Mouse (Mus musculus) liver, postnatal 0 days (tissue): ENCODE measurements around the gene H2-DMb1. TPM values are rescaled to one million over a fixed set of nuclear protein-coding genes. Genes with fewer than 3 reads are reported as not detected.

Source experiments
- ATAC-seq: fragments of 200-750 bp; cut with Nextera tagmentation; 2 replicates; pipeline ENCODE4 v1.8.0; 2017; ENCODE audit warnings: mild to moderate bottlenecking, moderate library complexity
- DNase-seq: peaks from one replicate; pipeline ENCODE4 v3.0.0-alpha.2; 2016
- H3K27ac ChIP-seq: fragments of 300-500 bp; sonication (generic); 2 replicates; pipeline ENCODE4 v1.5.1; 2014; ENCODE audit warnings: antibody characterized with exemption, moderate library complexity, mild to moderate bottlenecking, low read depth
- H3K27me3 ChIP-seq: fragments of 300-500 bp; sonication (generic); 2 replicates; pipeline ENCODE4 v1.6.1; 2014; ENCODE audit warnings: low read length, control low read depth, mixed read lengths; ENCODE audit not compliant: insufficient read depth
- H3K36me3 ChIP-seq: fragments of 300-500 bp; sonication (generic); replicated peaks from 2 replicates; pipeline ENCODE4 v1.6.1; 2014; ENCODE audit warnings: mild to moderate bottlenecking, control low read depth, low read length, moderate library complexity, mixed read lengths; ENCODE audit not compliant: insufficient read depth
- H3K4me1 ChIP-seq: fragments of 300-500 bp; sonication (generic); 2 replicates; pipeline ENCODE4 v1.6.1; 2014; ENCODE audit warnings: antibody characterized with exemption, mild to moderate bottlenecking, control low read depth; ENCODE audit not compliant: insufficient read depth
- H3K4me2 ChIP-seq: fragments of 300-500 bp; sonication (generic); 2 replicates; pipeline ENCODE4 v1.6.1; 2014; ENCODE audit warnings: low read depth, mild to moderate bottlenecking, low read length, moderate library complexity, mixed read lengths
- H3K4me3 ChIP-seq: fragments of 300-500 bp; sonication (generic); 2 replicates; pipeline ENCODE4 v1.5.1; 2014; ENCODE audit warnings: low read depth, low read length
- H3K9ac ChIP-seq: fragments of 300-500 bp; sonication (generic); replicated peaks from 2 replicates; pipeline ENCODE4 v1.6.1; 2014; ENCODE audit warnings: mild to moderate bottlenecking, moderate library complexity
- H3K9me3 ChIP-seq: fragments of 300-500 bp; sonication (generic); 2 replicates; pipeline ENCODE4 v1.6.1; 2016; ENCODE audit warnings: mild to moderate bottlenecking, control low read depth, low read length, mixed read lengths
- CTCF ChIP-seq: sonication (generic); IDR thresholded peaks from 2 replicates; pipeline ENCODE4 v1.5.1; 2016; ENCODE audit warnings: antibody characterized with exemption, low read depth
- EP300 ChIP-seq: IDR thresholded peaks from 2 replicates; pipeline ENCODE4 v1.6.1; 2016; ENCODE audit warnings: antibody characterized with exemption, low read depth, mild to moderate bottlenecking
- WGBS: fragments of 180-500 bp; shearing (Covaris S2); extraction: QIAGEN DNeasy Blood & Tissue Kit; methylation state at CpG from one replicate; pipeline ENCODE4 v1.1.7; 2014; ENCODE audit not compliant: insufficient replicate concordance; 5-methylcytosine and 5-hydroxymethylcytosine counted together
- polyA plus RNA-seq: library from polyadenylated mRNA; unstranded; fragments of >200 nt; fragmentation: Nextera tagmentation; extraction: Ambion mirVana; gene quantifications from 2 replicates; pipeline ENCODE4 v1.2.1, GENCODE M21; 2015

Gene H2-DMb1
- polyA plus RNA-seq, 1 experiment from 2014 or later: 4.0 TPM

- Histone ChIP-seq H3K9ac (no peak overlapping the region), H3K4me2 (no peak overlapping the region), H3K36me3 (peaks cover 52% of the 10 kb centered on the region), H3K27ac (no peak overlapping the region), H3K4me1 (no peaks in the 10 kb centered on the region; the same call in none of the 2 replicates), H3K4me3 (no peak overlapping the region), H3K27me3 (no peaks in the 10 kb centered on the region), H3K9me3 (no peaks in the 10 kb centered on the region)
- no peak for TF ChIP-seq EP300
- TF ChIP-seq CTCF: no peak
- WGBS: 65% methylated on average over 3 of the region's 3 CpGs
- ATAC-seq (no peak), DNase-seq (no peak)
Observed at GRCm38 (mm10) chr17:34109806-34110195, 43.1 kb upstream of the H2-DMb1 start.

GRCm38 (mm10) chr17:34110309-34110708 lies 42.6 kb upstream of the H2-DMb1 start:
- Histone ChIP-seq H3K36me3 (peaks cover 57% of the 10 kb centered on the region), H3K9me3 (no peaks in the 10 kb centered on the region), H3K4me2 (no peak overlapping the region), H3K9ac (no peak overlapping the region), H3K4me1 (no peaks in the 10 kb centered on the region; the same call in none of the 2 replicates), H3K27ac (no peak overlapping the region), H3K27me3 (no peaks in the 10 kb centered on the region), H3K4me3 (no peak overlapping the region)
- DNase-seq: no peak
- WGBS: 77% methylated on average over 8 of the region's 8 CpGs
- no peak for TF ChIP-seq CTCF
- TF ChIP-seq EP300: no peak
- no peak for ATAC-seq

GRCm38 (mm10) chr17:34114114-34114513 lies 38.8 kb upstream of the H2-DMb1 start:
- WGBS: 92% methylated on average over 7 of the region's 7 CpGs

GRCm38 (mm10) chr17:34116736-34117370 lies 36.0 kb upstream of the H2-DMb1 start:
- H3K4me2 ChIP-seq: peak overlapping the region; percentile 98
- peak overlapping the region; percentile 92 for H3K9ac ChIP-seq
- ATAC-seq (no peak), DNase-seq (peak; percentile 29)
- H3K36me3 ChIP-seq: peaks cover 56% of the 10 kb centered on the region
- H3K27me3 ChIP-seq: no peaks in the 10 kb centered on the region
- no peak for TF ChIP-seq EP300
- TF ChIP-seq CTCF: no peak
- peaks cover 14% of the 10 kb centered on the region for H3K4me1 ChIP-seq
- H3K27ac ChIP-seq: no peak overlapping the region
- WGBS: 39% methylated on average over 7 of the region's 7 CpGs
- H3K9me3 ChIP-seq: no peaks in the 10 kb centered on the region
- H3K4me3 ChIP-seq: peak overlapping the region; percentile 97

More at GRCm38 (mm10) chr17:34114114-34114513, 38.8 kb upstream of the H2-DMb1 start:
- TF ChIP-seq EP300 (no peak), CTCF (no peak)
- ATAC-seq (no peak), DNase-seq (no peak)
- Histone ChIP-seq H3K27ac (no peak overlapping the region), H3K4me1 (peaks cover 7% of the 10 kb centered on the region), H3K4me3 (no peak overlapping the region), H3K9ac (no peak overlapping the region), H3K36me3 (peaks cover 76% of the 10 kb centered on the region), H3K27me3 (no peaks in the 10 kb centered on the region), H3K4me2 (no peak overlapping the region), H3K9me3 (no peaks in the 10 kb centered on the region)

- no peak for ATAC-seq
- peaks cover 16% of the 10 kb centered on the region for H3K4me1 ChIP-seq
Observed at GRCm38 (mm10) chr17:34117421-34118112, 35.3 kb upstream of the H2-DMb1 start.

GRCm38 (mm10) chr17:34118113-34118872 lies 34.6 kb upstream of the H2-DMb1 start:
- H3K36me3 ChIP-seq: peaks cover 41% of the 10 kb centered on the region

More at GRCm38 (mm10) chr17:34117421-34118112, 35.3 kb upstream of the H2-DMb1 start:
- H3K36me3 ChIP-seq: peaks cover 49% of the 10 kb centered on the region
- H3K27ac ChIP-seq: peak overlapping the region; percentile 100; the same call in 1 of the 2 replicates
- peak overlapping the region; percentile 98 for H3K4me2 ChIP-seq
- no peak for DNase-seq
- peak overlapping the region; percentile 97 for H3K4me3 ChIP-seq
- no peak for TF ChIP-seq CTCF
- TF ChIP-seq EP300: no peak
- 0% methylated on average over 5 of the region's 5 CpGs for WGBS
- H3K9me3 ChIP-seq: no peaks in the 10 kb centered on the region
- H3K27me3 ChIP-seq: no peaks in the 10 kb centered on the region
- H3K9ac ChIP-seq: peak overlapping the region; percentile 92

More at GRCm38 (mm10) chr17:34118113-34118872, 34.6 kb upstream of the H2-DMb1 start:
- Histone ChIP-seq H3K4me1 (peaks cover 16% of the 10 kb centered on the region), H3K4me2 (peak overlapping the region; percentile 98), H3K9ac (peak overlapping the region; percentile 92), H3K4me3 (peak overlapping the region; percentile 97), H3K27ac (peak overlapping the region; percentile 100), H3K9me3 (no peaks in the 10 kb centered on the region), H3K27me3 (no peaks in the 10 kb centered on the region)
- DNase-seq: peak; percentile 62
- no peak for ATAC-seq
- TF ChIP-seq EP300: no peak
- no peak for TF ChIP-seq CTCF
- WGBS: under 1% methylated on average over 63 of the region's 67 CpGs
